Mouse (Mus musculus) megakaryocyte, embryonic 14.5 days (primary cell): ENCODE results near the gene Dnajc16.

Experiments used
- FLI1 ChIP-seq: IDR thresholded peaks from 2 replicates; pipeline ENCODE4 v1.6.1; 2012; ENCODE audit warnings: low read length, inconsistent platforms, mixed read lengths
- GATA1 ChIP-seq: IDR thresholded peaks from 3 replicates; pipeline ENCODE4 v1.6.1; 2012; ENCODE audit warnings: mixed read lengths, low read length, inconsistent platforms, borderline replicate concordance

- no peak for TF ChIP-seq FLI1
- TF ChIP-seq GATA1 = no peak
Measured at GRCm38 (mm10) chr4:141713598-141714142, 77.1 kb downstream of the Dnajc16 start.
